Mouse (Mus musculus) forebrain, embryonic 10.5 days (tissue): ENCODE data around the gene Slco1b2. TPM values are rescaled to one million over a fixed set of nuclear protein-coding genes. Genes with fewer than 3 reads are reported as not detected.
"Not testable (repeated sequence)": the region's sequence is repeated elsewhere in the genome, so short reads cannot be mapped to it uniquely, and the experiment has no call there.

Experiments
- DNase-seq: peaks from one replicate; pipeline ENCODE4 v3.0.0-alpha.2; 2017; ENCODE audit warnings: low spot score; ENCODE audit errors: extremely low spot score
- H3K27ac ChIP-seq: fragments of 300-500 bp; sonication (generic); 2 replicates; pipeline ENCODE4 v1.5.1; 2016; ENCODE audit warnings: mild to moderate bottlenecking
- H3K27me3 ChIP-seq: fragments of 300-500 bp; sonication (generic); 2 replicates; pipeline ENCODE4 v1.6.1; 2016; ENCODE audit warnings: mild to moderate bottlenecking; ENCODE audit not compliant: poor library complexity, severe bottlenecking
- H3K36me3 ChIP-seq: fragments of 300-500 bp; sonication (generic); replicated peaks from 2 replicates; pipeline ENCODE4 v1.6.1; 2016; ENCODE audit warnings: mild to moderate bottlenecking, moderate library complexity
- H3K4me1 ChIP-seq: fragments of 300-500 bp; sonication (generic); 2 replicates; pipeline ENCODE4 v1.6.1; 2016
- H3K4me3 ChIP-seq: fragments of 300-500 bp; sonication (generic); 2 replicates; pipeline ENCODE4 v1.5.1; 2016; ENCODE audit warnings: mild to moderate bottlenecking, moderate library complexity
- H3K9me3 ChIP-seq: fragments of 300-500 bp; sonication (generic); 2 replicates; pipeline ENCODE4 v1.6.1; 2016; ENCODE audit warnings: mild to moderate bottlenecking, moderate library complexity
- WGBS: fragments of 180-500 bp; shearing (Covaris S2); methylation state at CpG from one replicate; pipeline ENCODE4 v1.1.7; 2016; 5-methylcytosine and 5-hydroxymethylcytosine counted together
- polyA plus RNA-seq: library from polyadenylated mRNA; unstranded; fragments of >200 nt; fragmentation: Nextera tagmentation; extraction: Ambion mirVana; gene quantifications from 2 replicates; pipeline ENCODE4 v1.2.1, GENCODE M21; 2016

Gene Slco1b2
- polyA plus RNA-seq: not detected in 2 replicates

DNA sequence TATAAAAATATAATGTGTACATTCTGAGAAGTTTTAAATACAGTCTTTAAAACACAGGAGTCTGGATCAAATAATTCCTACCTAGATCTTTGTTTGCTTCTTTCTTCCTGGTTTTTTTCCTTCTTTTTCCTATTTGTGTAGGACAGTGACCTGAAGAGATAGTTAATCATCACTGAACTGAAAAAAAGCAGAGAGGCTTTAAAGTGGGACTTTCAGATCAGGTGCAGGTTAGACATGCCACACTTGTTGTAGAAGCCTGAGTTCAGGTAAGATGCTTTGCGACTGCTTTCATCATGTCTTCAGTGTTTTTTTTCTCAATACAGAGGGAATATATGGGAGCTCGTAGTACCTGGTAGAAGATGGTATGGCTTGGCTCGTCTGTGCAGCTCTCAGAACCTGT is at the start of gene Slco1b2:
Gene Slco1b2 (plus strand): TSS at position 228 of the 400 bp plus-strand sequence.
- H3K27me3 ChIP-seq: no peaks in the 10 kb centered on the region
- H3K9me3 ChIP-seq: no peaks in the 10 kb centered on the region
- no peak within 1 kb of the TSS for H3K4me3 ChIP-seq
- WGBS: 83% methylated on average over 3 of the region's 3 CpGs
- no peak within 1 kb of the TSS for H3K27ac ChIP-seq
- no peaks in the 10 kb centered on the region for H3K36me3 ChIP-seq
- H3K4me1 ChIP-seq: no peaks in the 10 kb centered on the region
- DNase-seq: no peak

DNA sequence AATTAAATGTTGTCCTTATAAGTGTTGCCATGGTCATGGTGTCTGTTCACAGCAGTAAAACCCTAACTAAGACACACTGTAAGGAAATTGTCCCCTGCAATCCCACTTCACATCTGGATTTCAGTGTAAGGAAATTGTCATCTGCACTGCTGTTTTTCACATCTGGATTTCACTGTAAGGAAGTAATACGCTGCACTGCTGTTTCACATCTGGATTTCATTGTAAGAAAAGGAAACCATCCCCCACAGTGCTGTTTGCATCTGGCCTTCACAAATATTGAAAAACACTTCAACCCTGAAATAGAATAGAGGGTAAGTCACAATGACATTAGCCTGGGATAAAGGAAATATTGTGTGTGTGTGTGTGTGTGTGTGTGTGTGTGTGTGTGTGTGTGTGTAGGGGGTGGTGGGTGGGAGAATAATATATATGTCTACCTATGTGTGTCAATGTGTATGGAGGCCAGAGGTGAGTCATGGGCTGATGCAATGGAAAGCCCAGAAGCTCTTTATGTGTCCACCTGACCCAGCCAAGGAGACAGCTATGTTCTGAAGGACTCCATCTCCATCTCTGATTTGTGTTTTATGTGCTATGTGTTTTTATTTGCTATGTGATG is 44.4 kb upstream of the Slco1b2 start:
- no peak overlapping the region for H3K4me3 ChIP-seq
- no peaks in the 10 kb centered on the region for H3K27me3 ChIP-seq
- H3K4me1 ChIP-seq: peaks cover 2% of the 10 kb centered on the region
- H3K36me3 ChIP-seq: no peaks in the 10 kb centered on the region
- DNase-seq: no peak
- 76% methylated on average over 1 of the region's 1 CpGs for WGBS
- H3K27ac ChIP-seq: no peak overlapping the region
- H3K9me3 ChIP-seq: no peaks in the 10 kb centered on the region

DNA sequence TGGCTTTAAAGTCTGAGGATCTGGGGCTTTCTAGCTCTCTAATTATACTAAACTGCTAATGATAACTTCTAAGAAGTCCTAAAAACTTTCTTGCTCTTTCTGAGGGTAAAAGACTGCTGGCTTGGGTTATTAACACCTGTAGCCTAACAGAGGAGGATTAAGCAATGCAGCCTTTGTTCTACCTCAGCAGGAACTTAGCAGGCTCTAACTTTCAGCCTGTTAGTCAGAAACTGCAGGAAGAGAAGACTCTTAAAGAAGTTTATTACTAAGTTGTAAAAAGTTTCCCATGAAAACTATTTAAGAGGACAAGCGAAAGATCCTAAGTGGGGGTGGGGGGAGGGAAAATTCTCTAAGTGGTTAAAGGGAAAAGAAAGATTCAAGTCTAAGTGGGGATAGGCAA is 39.3 kb upstream of the Slco1b2 start:
- Histone ChIP-seq H3K27me3 (no peaks in the 10 kb centered on the region), H3K36me3 (no peaks in the 10 kb centered on the region), H3K4me1 (peaks cover 11% of the 10 kb centered on the region), H3K4me3 (no peak overlapping the region), H3K9me3 (no peaks in the 10 kb centered on the region), H3K27ac (no peak overlapping the region)
- DNase-seq: no peak
- 25% methylated on average over 1 of the region's 1 CpGs for WGBS

DNA sequence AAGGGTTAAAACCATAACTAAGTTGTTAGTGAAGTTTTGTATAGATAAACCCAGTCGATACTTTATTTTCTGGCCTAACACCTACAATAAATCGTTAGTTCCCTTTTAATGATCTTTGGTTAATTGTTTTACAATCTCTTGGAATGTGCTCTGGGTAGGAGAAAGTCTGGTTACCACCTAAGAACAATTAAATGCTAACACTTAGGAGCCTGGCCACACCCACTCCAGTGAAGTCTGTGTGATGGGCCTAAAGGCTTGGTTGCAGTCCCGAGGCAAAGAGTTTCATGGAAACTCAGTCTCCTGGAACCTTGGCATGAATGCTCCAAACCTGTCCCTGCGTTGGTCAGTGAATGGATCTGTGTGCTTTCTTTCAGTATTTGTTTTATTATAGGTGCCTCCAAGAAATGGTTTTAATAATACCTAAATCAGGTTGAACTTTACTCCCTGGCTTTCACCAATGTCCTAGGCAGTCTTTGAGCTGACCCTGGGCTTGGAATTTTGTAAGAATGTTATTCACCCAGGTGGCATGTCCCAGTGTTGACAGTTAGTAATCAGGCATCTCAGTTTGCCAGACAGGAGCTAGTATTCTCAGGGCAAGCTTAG is 38.6 kb upstream of the Slco1b2 start:
- 59% methylated on average over 4 of the region's 4 CpGs for WGBS
- not testable (repeated sequence) for H3K4me3 ChIP-seq, DNase-seq, H3K27me3 ChIP-seq, H3K36me3 ChIP-seq, H3K9me3 ChIP-seq, H3K27ac ChIP-seq
- peaks cover 11% of the 10 kb centered on the region for H3K4me1 ChIP-seq

DNA sequence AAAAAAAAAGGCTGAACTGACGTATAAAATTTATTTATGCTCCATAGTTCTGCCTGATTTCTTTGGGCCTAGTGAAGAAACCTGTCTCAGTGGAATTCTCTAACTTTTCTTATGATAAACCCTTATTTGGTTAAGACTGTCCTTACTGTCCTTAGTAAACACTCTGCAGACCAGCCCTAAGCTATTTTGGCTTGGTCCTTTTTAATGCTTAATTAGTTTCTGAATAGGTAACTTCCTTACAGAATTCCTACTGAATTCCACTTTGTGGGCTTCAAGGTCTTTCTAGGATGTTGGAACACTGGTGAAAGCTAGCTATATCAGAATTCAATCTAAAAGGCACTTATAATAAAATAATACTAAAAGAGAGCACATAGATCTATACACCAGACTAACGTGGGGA is 33.2 kb upstream of the Slco1b2 start:
- DNase-seq: no peak
- Histone ChIP-seq H3K4me3 (no peak overlapping the region), H3K36me3 (no peaks in the 10 kb centered on the region), H3K27ac (no peak overlapping the region), H3K9me3 (peaks cover 21% of the 10 kb centered on the region), H3K27me3 (no peaks in the 10 kb centered on the region), H3K4me1 (no peaks in the 10 kb centered on the region)
- WGBS: 92% methylated on average over 2 of the region's 2 CpGs

DNA sequence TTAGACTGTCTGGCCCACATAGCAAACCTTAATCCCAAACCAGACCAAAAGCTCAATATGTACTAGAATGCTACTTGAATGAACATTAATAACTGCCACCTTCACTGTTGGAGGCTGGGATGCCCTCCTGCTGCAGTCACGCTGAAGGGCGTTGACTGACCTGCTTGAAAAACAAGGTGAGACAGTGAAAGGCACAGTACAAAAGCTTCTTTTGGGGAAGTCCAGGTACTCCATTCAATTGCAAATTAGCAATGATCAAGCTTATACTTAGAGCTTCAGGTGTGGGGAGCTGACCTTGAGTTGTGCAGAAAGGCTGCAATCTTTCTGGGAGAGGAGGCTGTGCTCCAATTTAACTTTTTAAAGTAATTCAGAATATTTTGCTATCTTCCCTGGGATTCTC is 32.3 kb upstream of the Slco1b2 start:
- Histone ChIP-seq H3K27me3 (no peaks in the 10 kb centered on the region), H3K27ac (no peak overlapping the region), H3K36me3 (no peaks in the 10 kb centered on the region), H3K9me3 (peaks cover 21% of the 10 kb centered on the region), H3K4me3 (no peak overlapping the region), H3K4me1 (no peaks in the 10 kb centered on the region)
- 96% methylated on average over 2 of the region's 2 CpGs for WGBS
- DNase-seq: no peak

DNA sequence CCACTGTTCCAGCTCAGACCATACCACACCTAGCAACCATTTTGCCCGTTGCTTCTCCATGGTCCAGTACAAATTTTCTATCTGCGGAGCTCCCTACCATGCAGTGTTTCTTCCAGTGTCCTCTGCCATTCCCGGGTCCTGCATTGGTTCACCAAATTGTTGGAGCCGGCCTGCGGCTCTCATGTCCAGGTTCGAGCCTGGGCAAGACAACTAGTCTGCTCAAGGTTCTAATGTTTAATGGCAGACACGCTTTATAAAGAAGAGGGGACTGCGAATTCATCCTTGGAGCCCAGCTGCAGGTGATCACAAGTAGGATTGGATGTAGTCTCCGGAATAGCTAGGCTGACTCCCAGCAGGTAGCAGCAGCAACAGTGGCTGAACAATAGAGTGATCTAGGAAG is 28.4 kb upstream of the Slco1b2 start:
- no peak for DNase-seq
- Histone ChIP-seq H3K4me3 (no peak overlapping the region), H3K27ac (no peak overlapping the region), H3K27me3 (no peaks in the 10 kb centered on the region), H3K9me3 (peaks cover 21% of the 10 kb centered on the region), H3K4me1 (no peaks in the 10 kb centered on the region), H3K36me3 (no peaks in the 10 kb centered on the region)
- WGBS: 70% methylated on average over 9 of the region's 9 CpGs

DNA sequence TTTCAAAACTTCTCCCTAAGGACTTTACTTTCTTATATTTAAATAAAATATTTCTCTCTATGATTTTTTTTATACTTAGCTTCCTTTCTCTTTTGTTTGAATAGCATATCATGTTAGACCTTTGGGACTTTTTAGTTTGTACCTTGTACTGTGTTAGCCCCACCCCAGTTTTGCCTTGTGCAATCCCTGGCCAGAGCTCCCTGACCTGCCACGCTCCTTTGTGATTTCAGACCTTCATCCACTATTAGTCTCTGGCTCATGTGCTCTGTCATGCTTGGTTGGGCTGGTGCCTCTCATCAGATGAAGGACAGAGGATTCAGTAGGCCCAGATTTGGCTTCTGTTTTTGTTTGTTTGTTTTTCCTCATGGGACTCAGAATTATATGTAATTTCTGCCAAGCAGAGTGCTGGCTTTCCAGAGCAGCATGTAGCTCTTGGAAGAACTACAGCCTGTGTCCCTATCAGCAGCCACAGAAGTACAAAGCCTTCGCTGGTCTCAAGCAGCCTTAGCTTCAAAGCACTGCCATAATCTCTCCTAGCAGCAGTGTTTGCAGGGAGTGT is 18.5 kb upstream of the Slco1b2 start:
- H3K9me3 ChIP-seq: no peaks in the 10 kb centered on the region
- WGBS: 77% methylated on average over 2 of the region's 2 CpGs
- no peak overlapping the region for H3K4me3 ChIP-seq

DNA sequence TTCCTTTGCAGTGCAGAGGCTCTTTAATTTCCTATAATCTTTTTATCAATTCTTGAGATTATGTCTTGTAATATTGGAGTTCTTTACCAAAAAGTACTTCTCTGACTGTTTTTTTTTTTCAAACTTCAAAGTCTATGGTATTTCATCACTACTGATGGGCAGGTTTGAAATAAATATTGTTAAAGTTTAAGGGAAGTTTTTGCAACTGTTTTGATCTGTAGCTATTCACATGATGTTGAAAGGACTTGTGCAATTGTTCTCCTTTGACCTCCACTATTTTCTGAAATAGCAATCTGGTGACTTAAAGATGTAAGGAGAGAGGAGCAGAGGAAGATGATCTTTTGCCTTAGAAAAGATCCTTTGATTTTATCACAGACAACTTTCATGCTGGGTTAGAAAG is 15.3 kb upstream of the Slco1b2 start:
- Histone ChIP-seq H3K9me3 (no peaks in the 10 kb centered on the region), H3K27me3 (no peaks in the 10 kb centered on the region), H3K36me3 (no peaks in the 10 kb centered on the region), H3K4me3 (no peak overlapping the region), H3K27ac (no peak overlapping the region), H3K4me1 (no peaks in the 10 kb centered on the region)
- DNase-seq: no peak

More for the DNA sequence above, 18.5 kb upstream of the Slco1b2 start:
- no peaks in the 10 kb centered on the region for H3K36me3 ChIP-seq
- DNase-seq: no peak
- H3K4me1 ChIP-seq: no peaks in the 10 kb centered on the region
- H3K27ac ChIP-seq: no peak overlapping the region
- no peaks in the 10 kb centered on the region for H3K27me3 ChIP-seq

DNA sequence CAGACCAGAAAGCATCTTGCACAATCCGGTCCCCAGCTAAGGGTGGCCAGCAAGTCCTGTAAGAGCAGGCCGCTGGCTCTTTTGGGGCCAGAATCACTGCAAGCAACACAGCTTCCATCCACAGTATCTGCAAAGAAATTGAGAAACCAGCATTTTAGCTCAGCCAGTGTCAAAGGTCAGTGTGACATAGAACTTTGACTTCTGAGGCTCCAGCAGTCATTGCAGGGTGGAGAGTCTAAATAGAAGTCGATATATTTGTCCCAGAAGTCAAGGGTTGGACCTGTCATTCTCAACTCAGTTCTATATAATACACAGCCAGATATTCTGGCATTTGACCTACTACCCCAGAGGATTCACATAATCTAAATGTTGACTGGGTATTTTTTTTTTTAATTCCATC is 14.0 kb upstream of the Slco1b2 start:
- Histone ChIP-seq H3K27me3 (no peaks in the 10 kb centered on the region), H3K4me3 (no peak overlapping the region), H3K9me3 (no peaks in the 10 kb centered on the region), H3K4me1 (no peaks in the 10 kb centered on the region), H3K36me3 (no peaks in the 10 kb centered on the region), H3K27ac (no peak overlapping the region)
- DNase-seq: no peak
- WGBS: 94% methylated on average over 3 of the region's 3 CpGs

DNA sequence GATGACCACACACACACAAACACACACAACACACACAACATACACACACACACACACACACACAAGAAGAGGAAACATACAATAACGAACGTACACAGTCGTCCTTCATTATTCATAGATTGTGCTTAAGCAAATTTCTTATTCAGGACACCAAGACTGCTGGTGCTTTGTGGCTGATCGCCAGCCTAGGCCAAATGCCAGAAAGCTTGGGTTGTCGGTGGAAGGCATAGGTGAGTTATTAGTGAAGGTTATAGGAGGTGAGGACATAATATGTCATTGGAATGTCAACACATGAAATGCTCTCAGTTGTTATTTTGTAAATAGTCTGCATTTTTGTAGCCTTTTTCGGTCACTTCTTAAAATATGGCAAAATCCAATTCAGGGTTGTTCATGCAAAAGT is 3.6 kb downstream of the Slco1b2 start:
- Histone ChIP-seq H3K9me3 (no peaks in the 10 kb centered on the region), H3K27ac (no peak overlapping the region), H3K4me3 (no peak overlapping the region), H3K36me3 (no peaks in the 10 kb centered on the region), H3K27me3 (no peaks in the 10 kb centered on the region), H3K4me1 (no peaks in the 10 kb centered on the region)
- DNase-seq: no peak
- 89% methylated on average over 6 of the region's 6 CpGs for WGBS

DNA sequence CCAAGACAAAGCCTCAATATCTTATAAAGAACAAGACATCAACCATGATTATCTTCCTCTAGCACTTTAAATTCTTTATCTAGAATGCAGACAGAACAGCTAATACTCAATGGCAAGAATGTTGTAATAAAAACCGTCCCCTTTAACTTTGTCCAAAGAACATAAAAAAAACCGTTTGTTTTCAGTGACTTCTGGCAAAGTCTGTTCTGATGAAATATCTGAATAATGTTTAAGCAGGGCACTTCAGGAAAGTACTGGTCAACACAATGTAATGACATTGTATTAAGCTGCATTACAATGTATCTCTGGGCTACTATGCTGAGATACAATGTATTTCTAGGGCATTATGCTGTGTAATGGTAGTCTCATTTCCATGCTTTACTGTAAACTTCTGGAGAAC is 5.9 kb downstream of the Slco1b2 start:
- no peaks in the 10 kb centered on the region for H3K4me1 ChIP-seq
- no peak overlapping the region for H3K4me3 ChIP-seq
- 80% methylated on average over 2 of the region's 2 CpGs for WGBS
- DNase-seq: no peak
- no peaks in the 10 kb centered on the region for H3K36me3 ChIP-seq
- H3K27me3 ChIP-seq: no peaks in the 10 kb centered on the region
- no peaks in the 10 kb centered on the region for H3K9me3 ChIP-seq
- H3K27ac ChIP-seq: no peak overlapping the region

DNA sequence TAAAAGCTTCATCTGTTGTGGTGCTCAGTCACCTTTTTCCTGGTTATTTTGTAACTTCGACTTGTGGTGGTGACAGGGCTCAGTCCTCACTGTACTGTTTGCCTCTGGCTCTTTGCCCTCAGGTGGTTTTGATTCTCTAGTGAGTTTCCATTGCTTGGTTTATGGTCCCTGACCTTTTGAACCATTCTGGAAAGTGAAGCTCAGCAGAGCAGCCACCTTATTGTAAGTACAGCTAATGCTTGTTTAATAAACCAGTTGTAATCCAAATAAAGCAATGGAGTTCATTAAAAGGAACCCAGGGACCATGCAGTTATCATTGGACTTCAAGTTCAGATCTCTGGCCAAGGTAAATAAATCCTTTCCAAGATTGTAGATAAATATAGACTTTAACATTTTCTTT is 11.3 kb downstream of the Slco1b2 start:
- Histone ChIP-seq H3K27ac (no peak overlapping the region), H3K36me3 (no peaks in the 10 kb centered on the region), H3K4me3 (no peak overlapping the region), H3K27me3 (no peaks in the 10 kb centered on the region), H3K4me1 (no peaks in the 10 kb centered on the region), H3K9me3 (no peaks in the 10 kb centered on the region)
- 75% methylated on average over 1 of the region's 1 CpGs for WGBS
- DNase-seq: no peak
